Mouse (Mus musculus): ENCODE results near the gene Sorbs2. TPM values are rescaled to one million over a fixed set of nuclear protein-coding genes. Genes with fewer than 3 reads are reported as not detected.

The Sorbs2 gene
- polyA plus RNA-seq, 1 experiment: 0.09 TPM

DNA sequence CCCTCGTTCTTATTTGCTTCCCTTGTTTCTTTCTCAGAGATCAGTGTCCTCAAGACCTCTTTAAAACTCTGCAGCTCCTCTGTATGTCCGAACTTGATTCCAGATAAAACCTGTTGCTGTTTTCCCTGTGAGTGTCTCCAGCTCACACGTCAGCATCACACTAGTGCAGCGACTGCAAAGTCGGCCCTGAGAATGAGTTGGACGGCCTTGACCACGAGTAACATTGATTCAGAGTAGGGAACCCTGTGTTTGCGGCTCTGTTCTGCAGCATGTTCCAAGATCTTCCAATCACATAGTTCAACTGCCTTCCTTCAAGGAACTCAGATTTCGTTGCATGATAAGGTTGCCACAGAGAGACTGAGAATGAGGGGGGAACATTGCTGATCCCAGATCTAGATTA is 268.8 kb downstream of the Sorbs2 start:
- Histone ChIP-seq H3K4me3 (ENCODE audit: insufficient read depth, poor library complexity, severe bottlenecking) (no peak overlapping the region), H3K36me3 (ENCODE audit: control insufficient read depth, insufficient read depth) (no peaks in the 10 kb centered on the region), H3ac (ENCODE audit: control insufficient read depth, insufficient read length, low read depth) (no peak overlapping the region), H3K27me3 (ENCODE audit: control insufficient read depth, insufficient read depth, insufficient read length) (no peaks in the 10 kb centered on the region), H3K79me2 (ENCODE audit: control insufficient read depth, insufficient read depth) (no peaks in the 10 kb centered on the region), H3K79me3 (ENCODE audit: low read depth) (no peaks in the 10 kb centered on the region)
- TF ChIP-seq CEBPB (IDR thresholded peaks at IDR 0.05; ENCODE audit: low read depth): no peak
- TF ChIP-seq USF1 (IDR thresholded peaks at IDR 0.05; ENCODE audit: low read depth): no peak
- TF ChIP-seq MYOD1 (IDR thresholded peaks at IDR 0.05; ENCODE audit: control insufficient read depth, insufficient read length, low read depth): no peak
- TF ChIP-seq FOSL1 (IDR thresholded peaks at IDR 0.05; ENCODE audit: insufficient read depth, low read length, poor library complexity, severe bottlenecking): no peak
- TF ChIP-seq CTCF (IDR thresholded peaks at IDR 0.05; ENCODE audit: control insufficient read depth, insufficient read depth, insufficient read length): no peak
- no peak for TF ChIP-seq MYOG (IDR thresholded peaks at IDR 0.05; ENCODE audit: control insufficient read depth, extremely low read depth, insufficient read length)
- TF ChIP-seq MAX (IDR thresholded peaks at IDR 0.05): no peak

DNA sequence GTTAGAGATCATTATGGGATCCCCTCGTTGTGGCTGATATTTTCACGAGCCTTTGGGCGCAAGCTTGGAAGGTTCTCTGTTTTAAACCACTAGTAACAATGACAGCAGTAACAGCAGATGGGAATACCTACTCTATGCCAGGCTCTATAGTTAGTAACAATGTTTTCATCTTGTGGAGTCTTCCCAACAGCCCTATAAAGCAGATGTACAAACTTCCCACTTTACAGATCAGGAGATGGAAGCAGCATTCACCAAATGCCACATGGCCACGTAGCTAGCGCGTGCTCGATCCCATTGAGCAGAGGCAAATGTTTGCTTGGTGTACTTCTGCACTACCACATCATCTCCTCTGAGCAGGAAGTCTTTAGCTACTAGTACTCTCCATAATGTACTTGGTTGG is 269.4 kb downstream of the Sorbs2 start:
- Histone ChIP-seq H3ac (ENCODE audit: control insufficient read depth, insufficient read length, low read depth) (no peak overlapping the region), H3K36me3 (ENCODE audit: control insufficient read depth, insufficient read depth) (no peaks in the 10 kb centered on the region), H3K79me2 (ENCODE audit: control insufficient read depth, insufficient read depth) (no peaks in the 10 kb centered on the region), H3K79me3 (ENCODE audit: low read depth) (no peaks in the 10 kb centered on the region), H3K4me3 (ENCODE audit: insufficient read depth, poor library complexity, severe bottlenecking) (no peak overlapping the region), H3K27me3 (ENCODE audit: control insufficient read depth, insufficient read depth, insufficient read length) (no peaks in the 10 kb centered on the region)
- TF ChIP-seq USF1 (IDR thresholded peaks at IDR 0.05; ENCODE audit: low read depth) (no peak), CTCF (IDR thresholded peaks at IDR 0.05; ENCODE audit: control insufficient read depth, insufficient read depth, insufficient read length) (no peak), MYOD1 (IDR thresholded peaks at IDR 0.05; ENCODE audit: control insufficient read depth, insufficient read length, low read depth) (no peak), FOSL1 (IDR thresholded peaks at IDR 0.05; ENCODE audit: insufficient read depth, low read length, poor library complexity, severe bottlenecking) (no peak), CEBPB (IDR thresholded peaks at IDR 0.05; ENCODE audit: low read depth) (no peak), MAX (IDR thresholded peaks at IDR 0.05) (no peak), MYOG (IDR thresholded peaks at IDR 0.05; ENCODE audit: control insufficient read depth, extremely low read depth, insufficient read length) (no peak)

DNA sequence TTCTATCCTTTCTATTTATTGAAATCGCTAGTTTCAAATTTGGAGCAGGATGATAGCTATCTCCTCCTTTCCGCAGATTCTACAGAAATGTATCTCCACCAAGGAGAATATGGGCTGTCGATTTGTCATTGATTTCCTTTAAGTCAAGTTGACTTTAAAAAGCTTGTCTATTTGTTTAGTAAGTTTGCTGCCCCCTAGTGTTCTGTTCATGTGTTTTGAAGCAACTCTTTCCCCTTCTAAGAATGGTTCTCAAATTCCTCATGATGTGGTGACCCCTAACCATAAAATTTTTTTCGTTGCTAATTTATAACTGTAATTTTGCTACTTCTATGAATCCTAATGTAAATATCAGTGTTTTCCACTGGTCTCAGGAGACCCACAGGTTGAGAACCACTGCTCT is 273.0 kb downstream of the Sorbs2 start:
- H3K36me3 ChIP-seq (ENCODE audit: control insufficient read depth, insufficient read depth): no peaks in the 10 kb centered on the region
- no peak overlapping the region for H3ac ChIP-seq (ENCODE audit: control insufficient read depth, insufficient read length, low read depth)
- H3K79me2 ChIP-seq (ENCODE audit: control insufficient read depth, insufficient read depth): no peaks in the 10 kb centered on the region
- no peak for TF ChIP-seq FOSL1 (IDR thresholded peaks at IDR 0.05; ENCODE audit: insufficient read depth, low read length, poor library complexity, severe bottlenecking)
- TF ChIP-seq CTCF (IDR thresholded peaks at IDR 0.05; ENCODE audit: control insufficient read depth, insufficient read depth, insufficient read length): peak; percentile 4
- no peaks in the 10 kb centered on the region for H3K79me3 ChIP-seq (ENCODE audit: low read depth)
- no peak overlapping the region for H3K4me3 ChIP-seq (ENCODE audit: insufficient read depth, poor library complexity, severe bottlenecking)
- H3K27me3 ChIP-seq (ENCODE audit: control insufficient read depth, insufficient read depth, insufficient read length): peaks cover 5% of the 10 kb centered on the region

DNA sequence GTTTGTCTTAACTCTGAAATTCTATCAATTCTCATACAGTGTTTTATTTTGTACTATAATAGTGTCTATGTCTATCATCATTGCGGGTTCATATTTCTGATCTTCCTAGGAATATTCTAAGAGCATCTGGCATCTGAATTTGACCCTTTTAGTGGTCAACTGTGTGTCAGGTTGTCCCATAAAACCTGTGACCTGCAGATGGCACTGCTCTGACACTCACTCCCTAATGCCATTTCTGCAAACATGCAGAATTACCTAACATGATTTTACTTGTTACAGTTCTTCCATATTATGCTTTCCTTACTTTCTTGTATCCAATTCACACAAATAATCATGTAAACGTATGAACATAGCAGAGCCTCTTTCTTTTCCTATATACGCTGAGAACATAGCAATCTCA is 281.0 kb downstream of the Sorbs2 start:
- Histone ChIP-seq H3K79me3 (ENCODE audit: low read depth) (no peaks in the 10 kb centered on the region), H3K27me3 (ENCODE audit: control insufficient read depth, insufficient read depth, insufficient read length) (peaks cover 5% of the 10 kb centered on the region), H3ac (ENCODE audit: control insufficient read depth, insufficient read length, low read depth) (no peak overlapping the region), H3K36me3 (ENCODE audit: control insufficient read depth, insufficient read depth) (no peaks in the 10 kb centered on the region), H3K4me3 (ENCODE audit: insufficient read depth, poor library complexity, severe bottlenecking) (no peak overlapping the region), H3K79me2 (ENCODE audit: control insufficient read depth, insufficient read depth) (no peaks in the 10 kb centered on the region)
- no peak for TF ChIP-seq FOSL1 (IDR thresholded peaks at IDR 0.05; ENCODE audit: insufficient read depth, low read length, poor library complexity, severe bottlenecking)
- TF ChIP-seq MAX (IDR thresholded peaks at IDR 0.05): no peak
- no peak for TF ChIP-seq MYOG (IDR thresholded peaks at IDR 0.05; ENCODE audit: control insufficient read depth, extremely low read depth, insufficient read length)
- TF ChIP-seq USF1 (IDR thresholded peaks at IDR 0.05; ENCODE audit: low read depth): no peak
- TF ChIP-seq CTCF (IDR thresholded peaks at IDR 0.05; ENCODE audit: control insufficient read depth, insufficient read depth, insufficient read length): no peak
- TF ChIP-seq MYOD1 (IDR thresholded peaks at IDR 0.05; ENCODE audit: control insufficient read depth, insufficient read length, low read depth): no peak
- no peak for TF ChIP-seq CEBPB (IDR thresholded peaks at IDR 0.05; ENCODE audit: low read depth)

DNA sequence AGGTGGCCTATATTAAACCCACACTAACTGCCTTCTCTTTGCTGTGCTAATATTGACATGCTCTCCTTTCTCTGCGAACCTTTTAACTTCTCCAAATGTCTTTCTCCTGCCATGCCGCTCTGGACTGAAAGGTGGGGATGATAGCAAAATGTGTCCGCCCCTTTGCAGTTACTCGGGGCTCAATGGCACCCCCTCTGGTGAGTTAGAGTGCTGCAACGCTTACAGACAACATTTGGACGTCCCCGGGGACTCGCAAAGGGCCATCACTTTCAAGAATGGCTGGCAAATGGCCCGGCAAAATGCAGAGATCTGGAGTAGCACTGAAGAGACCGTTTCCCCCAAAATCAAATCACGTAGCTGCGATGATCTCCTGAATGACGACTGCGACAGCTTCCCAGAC is 287.3 kb downstream of the Sorbs2 start:
- Histone ChIP-seq H3K27me3 (ENCODE audit: control insufficient read depth, insufficient read depth, insufficient read length) (no peaks in the 10 kb centered on the region), H3K36me3 (ENCODE audit: control insufficient read depth, insufficient read depth) (no peaks in the 10 kb centered on the region), H3K4me3 (ENCODE audit: insufficient read depth, poor library complexity, severe bottlenecking) (no peak overlapping the region), H3K79me2 (ENCODE audit: control insufficient read depth, insufficient read depth) (no peaks in the 10 kb centered on the region), H3K79me3 (ENCODE audit: low read depth) (no peaks in the 10 kb centered on the region), H3ac (ENCODE audit: control insufficient read depth, insufficient read length, low read depth) (no peak overlapping the region)
- no peak for TF ChIP-seq MYOG (IDR thresholded peaks at IDR 0.05; ENCODE audit: control insufficient read depth, extremely low read depth, insufficient read length)
- no peak for TF ChIP-seq MAX (IDR thresholded peaks at IDR 0.05)
- TF ChIP-seq MYOD1 (IDR thresholded peaks at IDR 0.05; ENCODE audit: control insufficient read depth, insufficient read length, low read depth): no peak
- no peak for TF ChIP-seq CTCF (IDR thresholded peaks at IDR 0.05; ENCODE audit: control insufficient read depth, insufficient read depth, insufficient read length)
- no peak for TF ChIP-seq USF1 (IDR thresholded peaks at IDR 0.05; ENCODE audit: low read depth)
- TF ChIP-seq FOSL1 (IDR thresholded peaks at IDR 0.05; ENCODE audit: insufficient read depth, low read length, poor library complexity, severe bottlenecking): no peak
- no peak for TF ChIP-seq CEBPB (IDR thresholded peaks at IDR 0.05; ENCODE audit: low read depth)

DNA sequence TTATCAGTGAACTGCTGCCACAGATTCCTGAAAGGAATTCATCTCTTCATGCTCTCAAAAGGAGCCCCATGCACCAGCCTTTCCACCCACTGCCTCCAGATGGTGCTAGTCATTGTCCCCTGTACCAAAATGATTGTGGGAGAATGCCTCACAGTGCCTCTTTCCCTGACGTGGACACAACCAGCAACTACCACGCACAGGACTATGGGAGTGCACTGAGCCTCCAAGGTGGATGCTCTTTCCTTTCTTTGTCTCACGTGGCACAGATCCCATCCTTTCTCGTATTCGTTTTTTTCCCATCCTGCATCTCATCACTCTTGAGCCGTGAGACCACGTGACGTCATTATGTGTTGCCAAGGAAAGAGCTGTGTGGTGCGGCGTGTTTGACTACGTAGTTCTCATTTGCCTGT is 288.7 kb downstream of the Sorbs2 start:
- no peak for TF ChIP-seq FOSL1 (IDR thresholded peaks at IDR 0.05; ENCODE audit: insufficient read depth, low read length, poor library complexity, severe bottlenecking)
- TF ChIP-seq CTCF (IDR thresholded peaks at IDR 0.05; ENCODE audit: control insufficient read depth, insufficient read depth, insufficient read length): peak; percentile 26
- Histone ChIP-seq H3ac (ENCODE audit: control insufficient read depth, insufficient read length, low read depth) (no peak overlapping the region), H3K36me3 (ENCODE audit: control insufficient read depth, insufficient read depth) (no peaks in the 10 kb centered on the region), H3K79me2 (ENCODE audit: control insufficient read depth, insufficient read depth) (no peaks in the 10 kb centered on the region), H3K79me3 (ENCODE audit: low read depth) (no peaks in the 10 kb centered on the region), H3K4me3 (ENCODE audit: insufficient read depth, poor library complexity, severe bottlenecking) (no peak overlapping the region), H3K27me3 (ENCODE audit: control insufficient read depth, insufficient read depth, insufficient read length) (no peaks in the 10 kb centered on the region)
